Mouse (Mus musculus): ENCODE data around the gene Gpsm1.

Gpsm1 gene

DNA sequence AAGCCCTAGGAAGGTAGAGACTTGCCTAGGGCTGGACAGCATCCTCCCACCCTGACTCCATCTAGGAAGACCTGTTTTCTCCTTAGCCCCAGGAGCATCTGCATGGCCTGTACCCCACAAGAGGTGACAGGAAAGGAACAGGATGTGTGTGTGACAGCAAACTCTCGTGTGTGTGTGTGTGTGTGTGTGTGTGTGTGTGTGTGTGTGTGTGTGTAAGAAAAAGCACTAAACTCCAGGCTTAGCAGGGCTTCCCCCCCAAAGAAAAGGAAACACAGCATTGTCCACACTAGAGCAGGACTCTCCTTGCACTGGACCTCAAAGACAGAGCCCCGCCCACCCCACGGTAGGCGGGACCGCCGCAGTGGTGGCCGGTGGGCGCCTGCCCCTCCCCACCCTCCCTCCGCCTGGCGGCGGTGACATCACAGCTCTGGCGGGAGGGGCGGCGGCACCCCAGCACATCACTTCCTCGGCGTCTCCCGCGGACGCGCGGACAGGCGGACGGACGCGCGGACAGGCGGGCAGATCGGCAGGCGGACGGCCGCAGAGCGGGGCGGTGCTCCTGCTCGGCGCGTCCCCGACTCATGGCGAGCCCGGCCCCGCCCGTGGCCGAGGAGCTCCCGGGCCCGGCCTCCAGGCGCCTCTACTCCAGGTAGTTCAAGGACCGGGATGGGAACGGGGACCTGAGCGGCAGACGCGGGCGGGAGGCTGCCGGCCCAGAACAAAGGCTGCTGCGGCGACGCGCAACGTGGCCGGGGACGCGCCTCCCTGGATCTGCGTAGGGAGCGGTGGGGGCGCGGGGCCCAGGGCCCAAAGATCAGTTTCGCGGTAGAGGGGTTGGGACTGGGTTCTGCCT is at the start of gene Gpsm1:
Gene Gpsm1, plus strand, starts transcription at position 444 of the 853 bp plus-strand sequence.
- no peak for DNase-seq (ENCODE audit: low read depth, low spot score)

DNA sequence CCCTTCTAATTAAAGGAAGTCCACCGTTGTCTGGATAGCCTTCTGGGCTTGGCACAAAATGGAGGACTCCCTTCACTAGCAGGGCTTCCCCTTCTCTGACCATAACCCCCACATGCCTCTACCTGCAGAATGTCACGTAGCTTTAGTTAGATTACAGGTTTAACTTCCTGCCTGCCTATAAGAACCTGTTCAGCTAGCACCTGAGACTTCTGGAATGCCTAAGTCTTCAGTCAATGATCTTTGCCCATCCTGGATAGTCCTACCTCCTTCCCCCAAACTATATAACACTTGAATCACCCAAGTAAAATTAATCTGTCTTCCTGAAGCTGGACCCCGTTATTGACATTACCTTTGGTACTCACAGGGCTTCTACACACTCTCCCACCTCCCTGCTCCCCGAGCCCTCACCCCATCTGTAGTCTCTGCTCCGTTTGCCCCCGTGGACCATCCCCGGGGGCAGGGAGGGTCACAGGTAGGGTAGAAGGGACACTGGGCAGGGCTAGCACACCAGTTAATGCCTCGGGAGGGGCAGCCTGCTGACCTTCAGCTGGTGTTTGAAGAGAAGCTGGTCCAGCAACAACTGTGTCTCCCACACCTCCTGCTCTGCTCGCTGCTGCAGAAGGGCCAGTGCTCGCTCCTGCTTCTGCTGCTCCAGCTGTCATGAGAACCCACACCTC is 49.1 kb upstream of the Gpsm1 start:
- no peak for DNase-seq (ENCODE audit: low read depth, low spot score)

DNA sequence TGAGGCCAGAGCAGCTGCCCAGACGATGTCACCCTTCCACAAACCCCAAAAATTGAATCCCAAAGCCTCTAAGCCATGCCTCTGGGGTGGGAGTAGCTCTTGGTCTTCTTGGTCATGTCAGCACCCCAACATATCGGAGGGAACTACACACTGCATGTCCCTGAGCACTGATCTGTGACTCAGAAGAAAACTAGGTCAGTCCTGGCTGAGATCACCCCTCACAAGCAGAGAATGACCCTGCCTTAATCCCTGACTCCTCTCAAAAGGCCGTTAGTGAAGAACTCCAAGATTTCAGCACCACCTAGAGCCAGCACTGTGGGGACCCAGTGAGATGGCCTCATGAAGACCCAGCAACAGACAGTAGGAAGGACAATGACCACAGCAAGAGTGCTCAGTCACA is 47.1 kb upstream of the Gpsm1 start:
- DNase-seq (ENCODE audit: low read depth, low spot score) = no peak

DNA sequence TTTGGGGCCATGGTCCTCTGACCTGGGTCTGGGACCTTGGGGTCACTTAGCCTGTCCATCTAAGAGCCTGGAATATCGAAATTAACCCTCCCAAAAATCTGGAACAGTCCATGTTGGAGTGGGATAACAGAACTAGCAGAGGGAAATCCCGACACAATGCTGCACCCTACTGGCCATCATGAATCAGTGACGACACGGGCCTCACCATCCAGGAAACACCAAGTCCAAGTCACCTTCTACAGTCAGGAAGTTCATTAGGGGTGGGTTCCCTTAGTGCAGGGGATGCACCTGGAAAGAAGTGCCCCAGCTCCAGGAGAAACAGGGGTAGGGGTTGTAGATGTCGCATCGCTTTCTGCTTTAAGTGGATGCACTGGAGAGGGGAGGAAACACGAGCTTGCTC is 41.7 kb upstream of the Gpsm1 start:
- DNase-seq (ENCODE audit: low read depth, low spot score) = peak; percentile 12

DNA sequence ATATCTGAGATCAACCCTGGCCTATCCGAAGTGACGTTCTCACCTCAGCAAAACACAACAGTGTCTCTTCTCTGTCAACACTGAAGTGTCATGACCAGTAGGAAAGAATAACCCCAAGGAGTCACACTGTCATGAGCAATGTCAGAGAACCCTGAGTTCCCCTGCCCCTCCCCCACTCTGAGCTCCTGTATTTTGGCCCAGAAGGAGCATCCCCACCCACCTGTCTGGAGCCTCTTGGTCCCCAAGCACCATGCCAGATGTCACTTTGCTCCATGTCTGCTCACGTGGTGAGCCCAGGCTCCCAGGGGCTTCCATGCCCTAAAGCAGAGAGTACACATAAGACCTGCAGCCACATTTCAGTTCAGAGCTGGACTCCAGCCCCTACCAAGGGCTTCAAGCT is 35.6 kb upstream of the Gpsm1 start:
- no peak for DNase-seq (ENCODE audit: low read depth, low spot score)

DNA sequence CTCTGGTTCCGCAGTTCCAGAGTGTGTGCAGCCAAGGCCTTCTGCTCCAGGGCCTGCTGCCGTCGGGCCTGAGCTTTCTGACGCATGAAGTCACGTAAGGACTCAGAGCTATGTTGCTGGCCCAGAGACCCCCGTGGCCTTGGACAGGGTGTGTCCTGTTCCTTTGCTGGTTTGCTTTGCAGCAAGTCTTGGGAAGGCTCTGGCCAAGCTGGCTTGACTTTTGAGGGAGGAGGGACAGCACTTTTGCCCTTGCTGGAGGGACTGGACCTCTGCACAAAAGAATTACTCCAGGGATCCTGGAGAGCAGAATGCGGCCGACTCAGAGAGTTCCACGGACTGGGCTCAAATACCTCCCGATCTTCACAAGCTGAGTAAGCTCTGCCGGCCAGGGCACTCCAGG is 34.7 kb upstream of the Gpsm1 start:
- DNase-seq (ENCODE audit: low read depth, low spot score) = no peak

DNA sequence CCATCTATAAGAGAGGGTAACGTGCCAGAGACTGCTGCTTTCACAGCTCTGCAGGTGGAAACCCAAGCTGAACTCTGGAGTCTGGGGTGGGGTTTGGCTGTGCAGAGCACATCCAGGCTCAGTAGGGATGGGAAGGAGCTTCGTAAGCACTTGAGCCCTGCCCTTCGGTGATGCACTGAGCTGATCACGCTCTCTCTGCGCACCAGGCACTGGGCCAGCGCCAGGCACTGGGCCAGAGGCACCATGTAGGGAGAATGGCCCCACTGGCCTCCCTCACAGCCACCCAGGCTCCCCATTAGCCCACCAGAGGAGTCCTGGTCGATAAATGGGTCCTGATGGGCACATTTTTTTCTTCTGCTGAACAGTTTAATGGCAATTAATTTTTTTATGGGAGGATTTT is 29.5 kb upstream of the Gpsm1 start:
- DNase-seq (ENCODE audit: low read depth, low spot score) = no peak

DNA sequence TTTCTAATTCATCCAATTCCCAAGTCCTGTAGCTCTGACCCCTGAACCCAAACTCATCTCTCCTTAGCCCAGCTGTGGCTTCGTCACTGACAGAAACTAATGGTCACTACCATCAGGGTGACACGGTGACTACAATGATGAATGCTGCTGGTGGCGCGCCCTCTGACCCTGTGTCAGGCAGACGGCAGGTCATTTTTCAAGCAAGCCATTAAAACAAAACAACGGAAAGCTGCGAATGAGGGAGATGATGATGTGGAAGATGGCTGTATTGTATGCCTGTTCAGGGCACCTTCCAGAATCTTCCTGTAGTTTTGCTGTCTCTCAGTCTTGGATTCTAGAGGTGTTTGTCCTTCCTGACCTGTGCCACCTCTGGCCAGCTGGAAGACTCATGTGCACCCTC is 28.9 kb upstream of the Gpsm1 start:
- DNase-seq (ENCODE audit: low read depth, low spot score) = no peak

DNA sequence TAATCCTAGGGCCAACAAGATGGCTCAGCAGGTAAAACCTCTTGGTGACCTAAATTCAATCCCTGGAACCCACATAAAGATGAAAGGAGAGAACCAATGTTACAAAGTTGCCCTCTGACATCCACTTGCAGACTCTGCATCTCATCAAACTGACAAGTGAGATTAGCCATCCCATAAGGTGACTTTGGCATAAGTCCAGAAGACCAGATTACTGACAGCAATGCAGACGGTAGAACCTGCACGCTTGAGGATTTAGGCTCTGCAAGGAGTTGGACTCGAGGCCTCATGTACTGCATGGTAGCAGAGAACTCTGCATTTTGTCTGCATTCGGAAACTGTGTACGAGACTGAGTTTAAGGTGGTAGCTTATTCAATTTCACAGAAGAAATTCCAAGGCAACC is 25.2 kb upstream of the Gpsm1 start:
- DNase-seq (ENCODE audit: low read depth, low spot score) = no peak

DNA sequence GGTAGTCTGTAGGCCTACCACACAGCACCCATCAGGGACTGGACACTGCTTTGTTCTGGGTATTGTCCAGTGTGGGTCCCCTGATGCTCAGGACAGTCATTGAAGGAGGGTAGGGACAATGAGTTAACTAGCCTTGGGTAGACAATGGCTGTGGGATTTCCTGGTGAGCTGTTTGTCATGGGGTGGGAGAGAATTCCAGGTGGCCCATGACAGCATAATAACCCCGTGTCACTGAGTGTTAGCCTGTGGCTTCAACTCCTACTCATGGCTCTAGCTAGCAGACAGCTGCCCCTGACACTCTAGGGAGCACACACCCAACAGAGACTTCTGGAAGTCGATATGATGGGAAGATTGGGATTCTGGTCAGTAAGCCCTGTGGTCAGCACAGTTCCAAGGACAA is 20.9 kb upstream of the Gpsm1 start, which contains the start of gene Ccdc187:
Gene Ccdc187, minus strand, starts transcription at position 101 of the 400 bp plus-strand sequence.
- DNase-seq (ENCODE audit: low read depth, low spot score) = no peak

DNA sequence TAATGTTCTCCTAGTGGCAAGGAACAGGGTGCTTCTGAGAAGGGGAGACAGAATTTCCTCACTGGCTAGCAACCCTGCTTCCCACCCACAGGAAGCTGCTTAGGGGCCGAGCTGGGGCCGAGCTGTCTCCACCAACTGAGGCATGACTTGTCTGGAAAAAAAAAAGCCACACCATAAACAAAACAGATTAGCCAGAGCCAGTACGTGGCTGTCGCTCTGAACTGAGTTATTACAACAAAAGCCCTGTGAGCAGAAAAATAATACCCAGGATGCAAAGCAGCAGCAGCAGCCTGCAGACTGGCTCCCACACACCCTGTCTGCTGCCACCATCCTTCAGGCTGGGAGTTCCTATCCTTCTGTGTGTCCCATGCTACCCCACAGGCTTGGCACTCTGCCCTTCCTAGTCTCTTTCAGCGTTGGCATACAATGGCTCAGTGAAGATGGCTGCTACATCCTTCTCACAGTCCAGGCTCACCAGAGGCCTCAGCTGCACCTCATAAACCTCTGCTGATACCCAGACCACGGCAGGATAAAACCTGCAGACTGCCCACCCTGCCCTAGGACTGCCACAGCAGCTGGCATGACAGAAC is 18.6 kb upstream of the Gpsm1 start:
- no peak for DNase-seq (ENCODE audit: low read depth, low spot score)

DNA sequence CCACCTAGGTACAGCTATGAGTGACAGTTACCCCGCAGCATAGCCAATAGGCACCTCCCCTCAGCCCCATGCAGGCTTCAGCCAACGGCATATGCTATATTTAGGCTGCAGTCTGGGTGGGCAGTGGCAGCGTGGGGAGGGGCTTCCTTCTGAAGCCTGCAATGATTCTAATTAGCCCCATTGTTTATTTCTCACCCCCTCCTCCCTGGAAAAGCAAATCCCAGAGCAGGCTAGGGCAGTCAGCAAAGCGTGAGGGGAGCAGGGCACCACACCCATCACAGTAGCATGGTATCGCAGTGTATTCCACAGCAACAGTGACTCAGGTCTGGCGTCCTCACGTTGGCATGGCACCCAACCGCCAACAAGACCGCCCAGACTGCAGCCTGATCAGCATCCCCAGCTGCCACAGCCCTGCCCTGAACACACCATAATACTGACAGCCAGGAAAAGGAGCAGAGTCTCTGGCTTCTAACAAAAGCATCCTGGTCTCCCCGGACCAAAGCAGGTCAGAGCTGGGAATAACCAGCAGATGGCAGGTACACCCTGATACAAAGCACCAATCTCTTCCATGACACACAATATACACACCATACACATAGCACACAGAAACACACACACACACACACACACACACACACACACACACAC is 17.0 kb upstream of the Gpsm1 start:
- no peak for DNase-seq (ENCODE audit: low read depth, low spot score)

DNA sequence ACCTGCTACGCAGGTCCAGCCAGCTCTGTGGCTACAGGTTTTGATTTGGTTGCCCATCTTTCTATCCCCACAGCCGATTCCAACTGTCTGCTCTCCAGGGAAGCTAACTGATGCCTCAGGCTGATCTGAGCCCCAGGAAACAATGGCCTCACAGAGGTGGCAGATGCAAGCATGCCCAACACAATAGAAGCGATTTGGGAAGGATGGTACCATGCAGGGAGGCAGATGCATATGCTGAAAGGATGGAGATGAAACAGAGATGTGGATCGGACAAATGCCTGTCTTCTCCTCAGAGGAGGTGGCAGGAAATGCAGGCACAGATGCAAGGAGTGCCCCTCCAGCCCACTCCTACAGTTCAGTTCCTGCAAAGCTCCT is 16.5 kb upstream of the Gpsm1 start:
- no peak for DNase-seq (ENCODE audit: low read depth, low spot score)

DNA sequence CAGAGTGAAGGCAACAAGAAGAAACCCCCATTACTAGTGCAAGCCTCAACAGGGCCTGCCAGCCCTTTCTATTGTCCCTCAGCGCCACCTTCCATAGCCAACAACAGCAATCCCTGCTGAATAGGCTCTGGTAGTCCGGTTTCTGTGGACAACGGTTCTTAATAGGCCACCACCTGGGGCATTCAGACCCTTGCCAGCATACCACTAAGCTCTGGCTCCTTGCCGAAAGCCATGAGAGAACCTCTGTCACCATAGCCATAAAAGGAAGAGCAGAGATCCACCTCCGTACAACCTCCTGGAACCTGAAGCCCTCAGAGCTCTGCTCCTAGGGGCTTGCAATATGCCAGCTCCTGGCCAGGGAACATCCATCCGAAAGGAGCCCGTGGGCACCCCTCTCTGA is 16.0 kb upstream of the Gpsm1 start:
- no peak for DNase-seq (ENCODE audit: low read depth, low spot score)

DNA sequence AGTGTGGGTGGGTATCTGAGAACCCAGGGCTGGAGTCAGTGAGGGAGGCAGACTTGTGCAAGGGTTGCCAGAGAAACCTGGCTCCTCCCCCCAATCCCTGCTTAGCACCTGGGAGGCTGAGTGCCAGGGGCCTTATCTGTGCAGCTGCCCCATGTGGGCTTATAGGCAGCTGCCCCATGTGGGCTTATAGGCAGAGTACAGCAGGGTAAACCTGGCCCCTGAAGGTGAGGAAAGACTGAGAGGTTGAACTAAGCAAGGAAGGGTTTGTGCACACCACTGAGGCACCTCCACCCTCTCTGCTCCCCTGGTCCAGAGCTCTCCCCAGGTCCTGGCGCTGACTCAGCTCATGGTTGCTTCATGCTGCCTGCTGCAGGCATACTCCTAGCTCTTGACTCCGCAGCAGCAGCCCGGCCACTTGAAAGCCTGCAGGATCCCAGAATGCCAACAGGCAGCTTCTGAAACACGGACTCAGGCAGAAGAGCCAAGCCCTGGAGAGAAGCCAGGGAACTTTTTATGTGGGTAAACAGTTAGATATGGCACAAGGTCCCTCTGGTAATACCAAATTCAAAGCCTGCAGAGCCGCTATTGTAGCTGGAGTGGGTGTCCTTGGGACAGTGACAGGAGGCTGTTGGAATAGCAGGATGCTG is 15.0 kb upstream of the Gpsm1 start:
- no peak for DNase-seq (ENCODE audit: low read depth, low spot score)

DNA sequence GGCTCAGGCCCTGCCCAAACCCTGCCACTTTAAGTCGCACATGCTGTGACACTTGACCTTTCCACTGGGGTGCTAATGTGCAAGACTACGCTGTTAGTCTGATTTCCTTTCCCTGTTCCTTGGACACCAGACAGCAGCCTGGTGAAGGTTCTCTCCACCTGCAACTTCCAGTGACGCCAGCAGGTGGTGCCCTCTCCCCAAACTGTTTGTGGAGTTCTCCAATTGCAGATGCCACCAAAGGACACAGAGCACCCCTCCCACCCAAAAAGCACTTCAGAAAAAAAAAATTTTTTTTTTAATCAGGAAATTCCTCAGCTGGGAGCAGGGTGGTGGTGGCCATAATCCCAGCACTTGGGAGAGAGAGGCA is 14.5 kb upstream of the Gpsm1 start:
- DNase-seq (ENCODE audit: low read depth, low spot score) = peak; percentile 17

DNA sequence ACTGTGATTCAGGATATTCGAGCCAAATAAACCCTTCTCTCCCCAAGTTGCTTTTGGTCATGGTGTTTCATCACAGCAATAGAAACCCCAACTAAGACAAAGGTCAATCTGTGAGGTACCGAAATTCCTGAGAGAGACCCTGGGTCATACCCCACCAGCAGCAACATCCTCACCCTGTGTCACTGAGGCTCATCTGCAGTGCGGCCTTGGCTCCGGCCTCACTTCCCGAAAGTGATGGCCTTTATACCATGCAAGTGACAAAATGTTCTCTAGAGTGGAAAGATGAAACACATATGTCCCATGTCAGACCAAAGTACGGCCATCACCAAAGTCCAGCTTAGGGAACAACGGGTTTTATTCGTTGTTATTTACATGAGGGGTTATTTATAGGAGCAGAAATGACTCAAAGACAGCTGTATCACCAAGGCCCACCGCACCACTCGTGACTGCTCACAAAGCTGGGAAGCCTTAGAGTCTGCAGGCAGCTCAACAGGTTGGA is 13.3 kb upstream of the Gpsm1 start:
- DNase-seq (ENCODE audit: low read depth, low spot score) = no peak

DNA sequence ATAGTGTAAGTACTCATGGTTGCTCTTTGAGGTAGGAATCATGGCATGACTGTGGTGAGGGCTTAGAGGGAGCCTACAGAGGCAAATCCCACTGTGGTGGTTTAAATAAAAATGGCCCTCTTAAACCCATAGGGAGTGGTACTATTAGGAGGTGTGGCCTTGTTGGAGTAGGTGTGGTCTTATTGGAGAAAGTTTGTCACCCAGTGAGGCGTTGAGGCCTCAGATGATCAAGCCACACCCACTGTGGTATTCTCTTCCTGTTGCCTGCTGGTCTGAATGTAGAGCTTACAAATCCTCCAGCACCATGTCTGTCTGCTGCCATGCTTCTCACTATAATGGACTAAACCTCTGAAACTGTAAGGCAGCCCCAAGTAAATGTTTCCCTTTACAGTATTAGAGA is 10.6 kb upstream of the Gpsm1 start:
- no peak for DNase-seq (ENCODE audit: low read depth, low spot score)

DNA sequence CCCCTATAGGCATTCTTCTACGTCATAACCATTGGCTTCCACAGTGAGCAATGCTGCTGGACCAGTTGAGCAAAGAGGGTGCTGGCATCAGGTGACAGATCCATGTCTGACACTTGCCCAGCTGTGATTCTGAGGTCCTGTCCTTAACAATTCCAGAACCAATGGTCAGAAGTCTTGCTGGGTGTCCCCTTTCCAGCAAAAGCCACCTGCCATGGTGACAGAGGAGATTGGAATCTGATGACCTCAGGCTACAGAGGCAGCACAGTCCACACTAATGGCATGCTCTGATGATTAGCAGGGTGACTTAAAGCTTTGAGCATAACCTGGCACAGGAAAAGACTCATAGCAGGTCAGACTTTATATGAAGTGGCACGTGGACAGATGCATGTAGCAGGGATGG is 9.8 kb upstream of the Gpsm1 start:
- no peak for DNase-seq (ENCODE audit: low read depth, low spot score)

DNA sequence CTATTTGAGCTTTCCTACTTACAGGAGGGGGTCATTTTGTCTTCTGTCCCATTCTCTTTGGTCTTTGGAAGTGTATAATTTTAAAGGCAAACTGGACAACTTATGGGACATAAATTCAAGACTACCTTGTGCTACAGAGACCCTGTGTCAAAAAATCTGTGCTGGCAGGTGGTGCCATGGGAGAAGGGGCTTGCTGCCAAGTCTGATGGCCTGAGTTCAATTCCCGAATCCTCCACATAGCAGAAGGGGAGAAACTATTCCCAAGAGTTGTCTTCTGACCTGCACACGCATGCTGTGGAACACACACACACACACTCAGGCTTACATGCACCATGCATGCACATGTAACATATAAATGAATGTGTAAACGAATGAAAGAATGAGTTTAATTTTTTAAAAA is 8.6 kb upstream of the Gpsm1 start:
- no peak for DNase-seq (ENCODE audit: low read depth, low spot score)

DNA sequence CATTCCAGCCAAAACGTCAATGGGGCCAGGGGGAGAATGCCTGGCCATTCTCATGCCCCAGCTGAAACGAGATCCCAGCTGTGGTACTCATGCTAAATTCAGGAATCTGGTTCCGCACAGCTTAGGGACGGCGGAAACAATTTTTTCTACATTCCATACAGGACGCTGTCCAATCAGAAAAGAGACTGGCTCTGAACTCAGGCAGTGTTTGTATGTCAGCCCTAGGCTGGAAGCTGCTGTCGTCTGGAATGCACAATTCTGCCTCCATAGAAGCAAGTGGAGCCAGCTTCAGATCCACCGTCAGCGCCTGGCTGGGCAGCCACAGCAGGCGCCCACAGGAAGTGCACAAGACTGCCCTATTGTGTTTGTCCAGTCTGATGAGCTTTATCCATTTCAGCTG is 5.6 kb upstream of the Gpsm1 start:
- DNase-seq (ENCODE audit: low read depth, low spot score) = no peak

DNA sequence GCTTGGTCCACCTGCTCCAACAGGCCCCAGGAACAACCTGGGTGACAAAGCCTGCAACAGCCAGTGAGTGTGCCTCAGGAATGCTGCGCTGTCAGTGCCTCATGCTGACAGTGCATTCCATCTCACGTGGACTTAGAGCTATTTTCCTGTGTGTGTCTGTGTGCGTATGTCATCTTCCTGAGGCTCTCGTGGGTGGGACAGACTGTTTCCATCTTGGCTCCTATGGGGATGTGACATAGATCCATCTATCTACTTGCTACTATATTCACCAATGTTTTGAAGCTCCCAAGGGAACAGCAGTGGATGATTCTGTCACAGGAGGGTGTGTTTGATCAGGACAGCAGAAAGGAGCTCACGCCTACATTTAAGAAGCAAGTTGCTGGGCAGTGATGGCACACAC is 3.4 kb upstream of the Gpsm1 start:
- no peak for DNase-seq (ENCODE audit: low read depth, low spot score)

Data from c-Kit-negative CD71-positive TER-119-positive erythroid progenitor cells, embryonic 14.5 days (primary cell).